Mouse (Mus musculus) testis, adult 2 months (tissue): ENCODE results near the gene Spr.

Source experiments
- CTCF ChIP-seq: fragments of 200-500 bp; IDR thresholded peaks from 2 replicates; pipeline ENCODE4 v1.5.1; 2012; ENCODE audit warnings: low read depth, mild to moderate bottlenecking, inconsistent platforms, low read length, moderate library complexity; ENCODE audit not compliant: control insufficient read depth, insufficient read depth, insufficient replicate concordance
- POLR2A ChIP-seq: fragments of 200-500 bp; IDR thresholded peaks from 2 replicates; pipeline ENCODE4 v1.6.1; 2012; ENCODE audit warnings: low read depth, mild to moderate bottlenecking, inconsistent platforms, low read length, moderate library complexity; ENCODE audit not compliant: control insufficient read depth

GRCm38 (mm10) chr6:85131673-85132072, 5.9 kb downstream of the Spr start:
- TF ChIP-seq CTCF (peak; percentile 33; the same call in 1 of the 2 replicates), POLR2A (no peak)
